Mouse (Mus musculus): ENCODE measurements around the gene Bud13. TPM values are rescaled to one million over a fixed set of nuclear protein-coding genes. Genes with fewer than 3 reads are reported as not detected.

Gene Bud13
- total and polyA plus RNA-seq, 3 experiments, result 13.9 to 26.3 TPM; not detected in 1

- Histone ChIP-seq H3K36me3 (ENCODE audit: control insufficient read depth in 1 of 2, insufficient read depth in 2 of 2, low read length in 2 of 2) (no peaks in the 10 kb centered on the region), H3K4me3 (ENCODE audit: control insufficient read depth in 1 of 2, insufficient read depth in 1 of 2, low read depth in 2 of 2, low read length in 2 of 2) (no peak overlapping the region), H3K9ac (ENCODE audit: control insufficient read depth, low read depth, low read length, poor library complexity, severe bottlenecking) (no peak overlapping the region), H3K27ac (ENCODE audit: control insufficient read depth, low read depth, low read length) (no peak overlapping the region), H3K4me1 (ENCODE audit: control insufficient read depth in 1 of 2, insufficient read depth in 2 of 2, low read length in 2 of 2) (no peaks in the 10 kb centered on the region), H3K79me2 (ENCODE audit: control insufficient read depth, insufficient read depth, low read length, poor library complexity) (no peaks in the 10 kb centered on the region), H3K27me3 (ENCODE audit: control insufficient read depth in 1 of 2, insufficient read depth in 2 of 2, low read length in 2 of 2) (no peaks in the 10 kb centered on the region), H3K9me3 (replicated peaks; ENCODE audit: insufficient read depth, low read length) (no peaks in the 10 kb centered on the region)
- DNase-seq (ENCODE audit: low read depth, low spot score), result no peak
- no peak for TF ChIP-seq TBP (IDR thresholded peaks at IDR 0.05; ENCODE audit: low read depth, low read length)
- TF ChIP-seq TAL1 (IDR thresholded peaks at IDR 0.05; ENCODE audit: low read length), result no peak
- TF ChIP-seq CHD2 (IDR thresholded peaks at IDR 0.05; ENCODE audit: low read length), result no peak
- no peak for TF ChIP-seq SMC3 (IDR thresholded peaks at IDR 0.05; ENCODE audit: low read depth, low read length)
- no peak for TF ChIP-seq POLR2A (IDR thresholded peaks at IDR 0.05; ENCODE audit: control insufficient read depth in 1 of 2, insufficient read depth in 1 of 2, low read depth in 1 of 2, low read length in 2 of 2, poor library complexity in 1 of 2)
Observed at GRCm38 (mm10) chr9:46238850-46239249, 44.0 kb upstream of the Bud13 start.

GRCm38 (mm10) chr9:46240526-46241153, 42.2 kb upstream of the Bud13 start, which contains the start of gene Apoa4:
Apoa4 (plus strand) TSS chr9:46240696.
- H3K4me1 ChIP-seq (ENCODE audit: control insufficient read depth in 1 of 2, insufficient read depth in 2 of 2, low read length in 2 of 2), result no peaks in the 10 kb centered on the region
- no peaks in the 10 kb centered on the region for H3K36me3 ChIP-seq (ENCODE audit: control insufficient read depth in 1 of 2, insufficient read depth in 2 of 2, low read length in 2 of 2)
- H3K27ac ChIP-seq (ENCODE audit: control insufficient read depth, low read depth, low read length), result no peak within 1 kb of the TSS
- H3K9ac ChIP-seq (ENCODE audit: control insufficient read depth, low read depth, low read length, poor library complexity, severe bottlenecking), result no peak within 1 kb of the TSS
- H3K79me2 ChIP-seq (ENCODE audit: control insufficient read depth, insufficient read depth, low read length, poor library complexity), result no peaks in the 10 kb centered on the region
- no peak for DNase-seq (ENCODE audit: low read depth, low spot score)
- H3K4me3 ChIP-seq (ENCODE audit: control insufficient read depth in 1 of 2, insufficient read depth in 1 of 2, low read depth in 2 of 2, low read length in 2 of 2), result no peak within 1 kb of the TSS
- H3K27me3 ChIP-seq (ENCODE audit: control insufficient read depth in 1 of 2, insufficient read depth in 2 of 2, low read length in 2 of 2), result no peaks in the 10 kb centered on the region
- TF ChIP-seq BHLHE40 (IDR thresholded peaks at IDR 0.05; ENCODE audit: borderline replicate concordance, low read depth, low read length), result no peak
- TF ChIP-seq JUND (IDR thresholded peaks at IDR 0.05; ENCODE audit: low read depth, low read length), result no peak
- TF ChIP-seq CHD1 (IDR thresholded peaks at IDR 0.05; ENCODE audit: low read depth, low read length), result no peak
- no peak for TF ChIP-seq ZKSCAN1 (IDR thresholded peaks at IDR 0.05; ENCODE audit: low read depth, low read length)
- no peak for TF ChIP-seq POLR2AphosphoS5 (IDR thresholded peaks at IDR 0.05; ENCODE audit: borderline replicate concordance, low read depth, low read length)
- TF ChIP-seq ETS1 (IDR thresholded peaks at IDR 0.05; ENCODE audit: low read depth, low read length), result no peak
- no peak for TF ChIP-seq SMC3 (IDR thresholded peaks at IDR 0.05; ENCODE audit: low read depth, low read length)
- no peak for TF ChIP-seq GABPA (IDR thresholded peaks at IDR 0.05; ENCODE audit: low read depth, low read length)
- no peak for TF ChIP-seq HCFC1 (IDR thresholded peaks at IDR 0.05; ENCODE audit: low read depth, low read length)
- TF ChIP-seq RCOR1 (IDR thresholded peaks at IDR 0.05; ENCODE audit: low read depth, low read length), result no peak
- no peak for TF ChIP-seq CTCF (IDR thresholded peaks at IDR 0.05 in 2 of 3, conservative IDR thresholded peaks at IDR 0.05 in 1 of 3; ENCODE audit: control insufficient read depth in 1 of 3, insufficient read depth in 1 of 3, low read depth in 2 of 3, low read length in 3 of 3, poor library complexity in 1 of 3, severe bottlenecking in 1 of 3)
- TF ChIP-seq SIN3A (IDR thresholded peaks at IDR 0.05; ENCODE audit: low read length), result no peak
- TF ChIP-seq MYC (IDR thresholded peaks at IDR 0.05; ENCODE audit: low read depth, low read length), result no peak
- TF ChIP-seq POLR2A (IDR thresholded peaks at IDR 0.05; ENCODE audit: control insufficient read depth in 1 of 2, insufficient read depth in 1 of 2, low read depth in 1 of 2, low read length in 2 of 2, poor library complexity in 1 of 2), result no peak
- TF ChIP-seq ZC3H11A (IDR thresholded peaks at IDR 0.05; ENCODE audit: low read depth, low read length), result no peak
- no peaks in the 10 kb centered on the region for H3K9me3 ChIP-seq (replicated peaks; ENCODE audit: insufficient read depth, low read length)

Data from MEL (cell line).